Mouse (Mus musculus) kidney, postnatal 0 days (tissue): Measurements from ENCODE around the gene Cactin. TPM values are rescaled to one million over a fixed set of nuclear protein-coding genes. Genes with fewer than 3 reads are reported as not detected.

Experiments
- ATAC-seq: fragments of 200-750 bp; cut with Nextera tagmentation; replicated peaks from 2 replicates; pipeline ENCODE4 v1.8.0; 2017; ENCODE audit warnings: low read depth, moderate number of reproducible peaks, moderate TSS enrichment, moderate library complexity; ENCODE audit not compliant: low FRiP score
- DNase-seq: peaks from one replicate; pipeline ENCODE4 v3.0.0-alpha.2; 2016; ENCODE audit warnings: low spot score
- H3K27ac ChIP-seq: fragments of 300-500 bp; sonication (generic); 2 replicates; pipeline ENCODE4 v1.5.1; 2014; ENCODE audit warnings: mild to moderate bottlenecking
- H3K27me3 ChIP-seq: fragments of 300-500 bp; sonication (generic); 2 replicates; pipeline ENCODE4 v1.6.1; 2014; ENCODE audit warnings: low read length, mixed read lengths; ENCODE audit not compliant: insufficient read depth
- H3K36me3 ChIP-seq: fragments of 300-500 bp; sonication (generic); 2 replicates; pipeline ENCODE4 v1.6.1; 2014; ENCODE audit warnings: low read length, mixed read lengths; ENCODE audit not compliant: insufficient read depth
- H3K4me1 ChIP-seq: fragments of 300-500 bp; sonication (generic); replicated peaks from 2 replicates; pipeline ENCODE4 v1.6.1; 2014; ENCODE audit warnings: antibody characterized with exemption, low read length, mixed read lengths; ENCODE audit not compliant: insufficient read depth
- H3K4me2 ChIP-seq: fragments of 300-500 bp; sonication (generic); 2 replicates; pipeline ENCODE4 v1.6.1; 2014; ENCODE audit warnings: mild to moderate bottlenecking, low read length, moderate library complexity, mixed read lengths
- H3K4me3 ChIP-seq: fragments of 300-500 bp; sonication (generic); replicated peaks from 2 replicates; pipeline ENCODE4 v1.5.1; 2014; ENCODE audit warnings: low read depth, low read length
- H3K9ac ChIP-seq: fragments of 300-500 bp; sonication (generic); 2 replicates; pipeline ENCODE4 v1.6.1; 2014; ENCODE audit warnings: low read depth, low read length
- H3K9me3 ChIP-seq: fragments of 300-500 bp; sonication (generic); replicated peaks from 2 replicates; pipeline ENCODE4 v1.6.1; 2016; ENCODE audit warnings: low read length, inconsistent platforms, mixed read lengths
- CTCF ChIP-seq: IDR thresholded peaks from 2 replicates; pipeline ENCODE4 v1.5.1; 2016; ENCODE audit warnings: antibody characterized with exemption, low read depth, mild to moderate bottlenecking, moderate library complexity
- WGBS: fragments of 180-500 bp; shearing (Covaris S2); extraction: QIAGEN DNeasy Blood & Tissue Kit; methylation state at CpG from one replicate; pipeline ENCODE4 v1.1.7; 2014; 5-methylcytosine and 5-hydroxymethylcytosine counted together
- polyA plus RNA-seq: library from polyadenylated mRNA; unstranded; fragments of >200 nt; fragmentation: Nextera tagmentation; extraction: Ambion mirVana; gene quantifications from 2 replicates; pipeline ENCODE4 v1.2.1, GENCODE M21; 2015

Cactin gene
- polyA plus RNA-seq, 1 experiment from 2014 or later = 26.4 TPM

- DNase-seq (no peak), ATAC-seq (no peak)
- H3K27me3 ChIP-seq = no peaks in the 10 kb centered on the region
- no peak overlapping the region for H3K4me3 ChIP-seq
- no peaks in the 10 kb centered on the region for H3K9me3 ChIP-seq
- peaks cover 15% of the 10 kb centered on the region for H3K4me1 ChIP-seq
- 84% methylated on average over 18 of the region's 18 CpGs for WGBS
- H3K4me2 ChIP-seq = no peak overlapping the region
- H3K36me3 ChIP-seq = peaks cover 45% of the 10 kb centered on the region
- TF ChIP-seq CTCF = no peak
- H3K9ac ChIP-seq = no peak overlapping the region
- 0 out of 2 replicates have a peak overlapping the region, but pooled peaks have one; percentile 70 for H3K27ac ChIP-seq
Observed at GRCm38 (mm10) chr10:81325781-81326180, 4.9 kb downstream of the Cactin start.

- no peaks in the 10 kb centered on the region for H3K27me3 ChIP-seq
Observed at GRCm38 (mm10) chr10:81326858-81327257, 6.0 kb downstream of the Cactin start.

DNA sequence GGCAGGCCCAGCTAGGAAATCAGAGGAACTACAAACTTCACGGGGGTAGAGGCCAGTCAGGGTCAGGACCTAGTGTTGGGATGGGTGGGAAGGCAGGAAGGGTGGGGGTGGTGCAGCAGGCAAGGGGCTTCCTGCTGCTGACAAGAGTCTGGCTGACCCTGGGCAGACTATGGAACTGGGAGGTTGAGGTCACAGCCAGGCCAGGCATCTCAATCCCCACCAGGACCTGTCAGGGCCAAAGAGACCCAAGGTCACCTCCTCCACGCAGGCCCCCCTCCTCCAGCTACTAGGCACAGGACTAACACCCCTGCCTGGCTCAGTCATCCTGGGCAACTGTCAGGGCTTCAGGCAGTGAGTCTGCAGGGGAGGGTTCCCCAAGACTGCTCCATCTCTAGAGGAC is 7.1 kb downstream of the Cactin start:
- H3K9ac ChIP-seq = no peak overlapping the region; the same call in 1 of the 2 replicates
- DNase-seq = no peak
- H3K4me3 ChIP-seq = no peak overlapping the region
- no peaks in the 10 kb centered on the region for H3K9me3 ChIP-seq
- H3K27ac ChIP-seq = peak overlapping the region; percentile 84
- no peak for ATAC-seq
- no peak for TF ChIP-seq CTCF
- peaks cover 39% of the 10 kb centered on the region for H3K36me3 ChIP-seq
- H3K27me3 ChIP-seq = no peaks in the 10 kb centered on the region
- H3K4me2 ChIP-seq = no peak overlapping the region
- 5% methylated on average over 2 of the region's 2 CpGs for WGBS
- peaks cover 18% of the 10 kb centered on the region for H3K4me1 ChIP-seq

More at GRCm38 (mm10) chr10:81326858-81327257, 6.0 kb downstream of the Cactin start:
- WGBS = 68% methylated on average over 6 of the region's 6 CpGs
- Histone ChIP-seq H3K9me3 (no peaks in the 10 kb centered on the region), H3K4me2 (no peak overlapping the region), H3K36me3 (peaks cover 45% of the 10 kb centered on the region), H3K27ac (peak overlapping the region; percentile 84), H3K4me3 (no peak overlapping the region), H3K4me1 (peaks cover 15% of the 10 kb centered on the region), H3K9ac (no peak overlapping the region)
- DNase-seq = peak; percentile 41
- no peak for TF ChIP-seq CTCF
- no peak for ATAC-seq

DNA sequence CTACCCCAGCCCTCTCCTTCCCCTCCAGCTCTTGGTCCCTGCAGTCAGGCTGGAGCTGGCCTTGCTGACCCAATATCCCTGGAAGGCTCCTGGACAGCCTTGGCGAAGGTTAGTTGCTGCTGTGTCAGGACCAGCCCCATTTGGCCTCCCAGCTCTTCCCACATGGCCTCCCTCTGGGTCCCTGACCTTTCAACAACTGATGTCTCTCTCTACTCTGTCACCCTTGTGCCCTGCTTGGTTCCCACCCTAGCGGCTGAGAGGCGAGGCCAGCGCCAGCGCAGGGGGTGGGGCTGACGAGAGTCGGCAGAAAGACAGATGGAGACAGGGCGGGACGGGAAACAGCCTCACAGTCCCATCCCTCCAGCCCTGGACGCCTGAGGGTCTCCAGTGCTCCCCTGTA is 7.5 kb downstream of the Cactin start, which contains the start of gene Tbxa2r:
TSS of gene Tbxa2r (plus strand) at position 346 of the 400 bp plus-strand sequence.
- Histone ChIP-seq H3K4me2 (peak within 1 kb of the TSS; percentile 40), H3K36me3 (peaks cover 36% of the 10 kb centered on the region), H3K9me3 (no peaks in the 10 kb centered on the region), H3K27me3 (no peaks in the 10 kb centered on the region), H3K4me1 (peaks cover 18% of the 10 kb centered on the region), H3K9ac (peak within 1 kb of the TSS; percentile 41), H3K27ac (peak within 1 kb of the TSS; percentile 84), H3K4me3 (no peak within 1 kb of the TSS)
- WGBS = 12% methylated on average over 10 of the region's 10 CpGs
- 0 out of 2 replicates have a peak, but pooled peaks have one; percentile 8 for ATAC-seq
- TF ChIP-seq CTCF = no peak
- peak; percentile 53 for DNase-seq

DNA sequence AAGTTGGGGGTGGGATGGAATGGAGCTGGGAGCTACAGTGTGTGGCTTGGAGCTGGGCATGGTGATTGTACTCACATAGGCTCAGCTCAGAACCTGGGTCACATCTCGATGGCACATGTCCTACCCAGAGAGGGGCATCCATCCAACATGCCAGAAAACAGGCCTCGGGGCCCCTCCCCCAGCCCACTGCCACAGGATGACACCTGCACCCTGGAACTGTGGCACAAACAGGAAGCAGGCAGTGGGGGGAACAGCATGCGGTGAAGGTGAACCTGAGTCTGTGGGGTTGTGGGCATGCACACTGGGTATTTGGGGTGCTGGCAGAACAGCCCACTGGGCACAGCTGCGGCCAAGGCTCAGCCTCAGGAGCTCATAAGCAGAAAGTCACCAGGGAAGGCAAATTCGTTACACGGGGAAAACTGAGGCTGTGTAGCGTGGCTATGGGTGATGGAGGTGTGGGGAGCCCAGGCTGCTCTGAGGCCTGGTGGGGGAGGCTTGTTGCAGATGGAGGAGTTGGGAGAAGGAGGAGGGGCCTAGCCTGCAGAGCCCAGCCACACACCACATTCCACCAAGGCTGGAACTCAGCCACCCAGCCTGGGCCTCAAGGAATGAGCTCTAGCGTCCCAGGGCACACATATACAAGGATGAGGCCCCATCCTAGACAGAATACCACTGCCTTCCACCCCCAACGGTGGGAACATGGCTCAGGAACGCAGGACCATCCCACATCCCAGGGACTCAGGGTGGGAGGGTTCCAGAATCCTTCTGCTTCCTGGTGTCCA is 8.5 kb downstream of the Cactin start:
- Histone ChIP-seq H3K27ac (peak overlapping the region; percentile 84), H3K9me3 (no peaks in the 10 kb centered on the region), H3K9ac (peak overlapping the region; percentile 36; the same call in 1 of the 2 replicates), H3K36me3 (peaks cover 26% of the 10 kb centered on the region), H3K4me2 (peak overlapping the region; percentile 35), H3K4me1 (peaks cover 20% of the 10 kb centered on the region), H3K27me3 (no peaks in the 10 kb centered on the region), H3K4me3 (no peak overlapping the region)
- DNase-seq (peak; percentile 89), ATAC-seq (peak; percentile 35; the same call in 1 of the 2 replicates)
- TF ChIP-seq CTCF = no peak
- WGBS = 50% methylated on average over 10 of the region's 10 CpGs

DNA sequence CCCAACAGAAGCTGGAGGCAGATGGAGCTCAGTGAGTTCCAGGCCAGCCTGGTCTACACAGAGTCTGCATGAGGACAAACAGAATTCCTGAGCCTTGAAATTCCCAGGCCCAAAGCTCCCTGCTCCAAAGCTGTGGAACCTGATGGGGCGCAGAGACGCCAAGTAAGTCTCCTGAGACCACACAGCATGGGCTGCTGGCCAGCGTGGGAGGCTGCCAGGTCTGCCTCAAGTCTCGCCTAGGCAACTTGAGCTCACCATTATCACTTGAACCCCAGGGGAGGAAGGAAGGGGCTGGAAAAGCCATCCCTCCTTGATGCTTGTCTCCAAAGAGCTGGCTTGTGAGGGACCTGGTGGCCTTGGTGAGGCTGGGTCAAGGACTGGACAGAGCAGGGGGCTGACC is 9.1 kb downstream of the Cactin start:
- DNase-seq (no peak), ATAC-seq (no peak)
- Histone ChIP-seq H3K4me3 (no peak overlapping the region), H3K36me3 (peaks cover 22% of the 10 kb centered on the region), H3K27ac (peak overlapping the region; percentile 84), H3K4me2 (peak overlapping the region; percentile 35; the same call in 1 of the 2 replicates), H3K27me3 (no peaks in the 10 kb centered on the region), H3K4me1 (peaks cover 26% of the 10 kb centered on the region), H3K9me3 (no peaks in the 10 kb centered on the region), H3K9ac (0 out of 2 replicates have a peak overlapping the region, but pooled peaks have one; percentile 8)
- TF ChIP-seq CTCF = no peak
- 45% methylated on average over 4 of the region's 4 CpGs for WGBS
